Mouse (Mus musculus): ENCODE measurements around the gene Retsat. TPM values are rescaled to one million over a fixed set of nuclear protein-coding genes. Genes with fewer than 3 reads are reported as not detected.

The Retsat gene
- polyA plus RNA-seq, 1 experiment, result 173 TPM

- Histone ChIP-seq H3K27ac (replicated peaks; ENCODE audit: low read depth, low read length) (peak overlapping the region; percentile 62), H3K4me1 (ENCODE audit: control insufficient read depth, insufficient read depth, insufficient read length, low read length) (peaks cover 22% of the 10 kb centered on the region)
Observed at GRCm38 (mm10) chr6:72655309-72656052, 57.2 kb downstream of the Retsat start.

GRCm38 (mm10) chr6:72656053-72656442, 57.8 kb downstream of the Retsat start:
- Histone ChIP-seq H3K27ac (replicated peaks; ENCODE audit: low read depth, low read length) (0 out of 2 replicates have a peak overlapping the region, but pooled peaks have one; percentile 10), H3K4me3 (ENCODE audit: insufficient read depth, low read depth, low read length) (0 out of 2 replicates have a peak overlapping the region, but pooled peaks have one; percentile 58), H3K4me1 (ENCODE audit: control insufficient read depth, insufficient read depth, insufficient read length, low read length) (peaks cover 25% of the 10 kb centered on the region)

More at GRCm38 (mm10) chr6:72655309-72656052, 57.2 kb downstream of the Retsat start:
- H3K4me3 ChIP-seq (ENCODE audit: insufficient read depth, low read depth, low read length), result peak overlapping the region; percentile 58

GRCm38 (mm10) chr6:72658006-72658405, 59.7 kb downstream of the Retsat start:
- Histone ChIP-seq H3K4me3 (ENCODE audit: insufficient read depth, low read depth, low read length) (no peak overlapping the region), H3K4me1 (ENCODE audit: control insufficient read depth, insufficient read depth, insufficient read length, low read length) (peaks cover 34% of the 10 kb centered on the region), H3K27ac (replicated peaks; ENCODE audit: low read depth, low read length) (no peak overlapping the region)

Other genes starting within 250 kb of the Retsat start
- 8.6 and 10.6 TPM in 2 replicates for gene Tmem150a, start 243.0 kb upstream of the Retsat start, polyA plus RNA-seq (2012; ENCODE audit: insufficient read depth, insufficient read length, missing spikeins)
- 87.8 and 96.4 TPM in 2 replicates for gene Rnf181, start 231.5 kb upstream of the Retsat start, polyA plus RNA-seq (2012; ENCODE audit: insufficient read depth, insufficient read length, missing spikeins)
- 17.5 and 19.1 TPM in 2 replicates for gene Vamp5, start 218.0 kb upstream of the Retsat start, polyA plus RNA-seq (2012; ENCODE audit: insufficient read depth, insufficient read length, missing spikeins)
- 100 and 121 TPM in 2 replicates for gene Vamp8, start 207.8 kb upstream of the Retsat start, polyA plus RNA-seq (2012; ENCODE audit: insufficient read depth, insufficient read length, missing spikeins)
- gene Ggcx, start 184.2 kb upstream of the Retsat start, polyA plus RNA-seq (2012; ENCODE audit: insufficient read depth, insufficient read length, missing spikeins), result 17.3 and 19.4 TPM in 2 replicates
- 103 and 104 TPM in 2 replicates for gene Mat2a, start 158.9 kb upstream of the Retsat start, polyA plus RNA-seq (2012; ENCODE audit: insufficient read depth, insufficient read length, missing spikeins)
- gene Sh2d6, start 76.8 kb upstream of the Retsat start, polyA plus RNA-seq (2012; ENCODE audit: insufficient read depth, insufficient read length, missing spikeins), result not detected in 2 replicates
- gene Capg, start 54.1 kb upstream of the Retsat start, polyA plus RNA-seq (2012; ENCODE audit: insufficient read depth, insufficient read length, missing spikeins), result 8.2 and 11.9 TPM in 2 replicates
- gene Elmod3, start 62 bp upstream of the Retsat start, polyA plus RNA-seq (2012; ENCODE audit: insufficient read depth, insufficient read length, missing spikeins), result 21.2 and 31.5 TPM in 2 replicates
- 115 and 176 TPM in 2 replicates for gene Tgoln1, start 18.5 kb downstream of the Retsat start, polyA plus RNA-seq (2012; ENCODE audit: insufficient read depth, insufficient read length, missing spikeins)
- 7.9 and 8.7 TPM in 2 replicates for gene Tcf7l1, start 190.8 kb downstream of the Retsat start, polyA plus RNA-seq (2012; ENCODE audit: insufficient read depth, insufficient read length, missing spikeins)